Mouse (Mus musculus) heart, postnatal 0 days (tissue): ENCODE results near the gene Fgfr2. TPM values are rescaled to one million over a fixed set of nuclear protein-coding genes. Genes with fewer than 3 reads are reported as not detected.
A peak's percentile ranks its signal among the peaks of the same experiment; 100 is the strongest.

Source experiments
- ATAC-seq: fragments of 200-750 bp; cut with Nextera tagmentation; 2 replicates; pipeline ENCODE4 v1.8.0; 2017; ENCODE audit warnings: low read depth, moderate number of reproducible peaks, moderate library complexity; ENCODE audit not compliant: insufficient read depth
- DNase-seq: peaks from one replicate; pipeline ENCODE4 v3.0.0-alpha.2; 2016; ENCODE audit warnings: low spot score
- H3K27ac ChIP-seq: fragments of 300-500 bp; sonication (generic); 2 replicates; pipeline ENCODE4 v1.5.1; 2014; ENCODE audit warnings: low read depth, mild to moderate bottlenecking
- H3K27me3 ChIP-seq: fragments of 300-500 bp; sonication (generic); 2 replicates; pipeline ENCODE4 v1.6.1; 2014; ENCODE audit warnings: low read length, mixed read lengths; ENCODE audit not compliant: control insufficient read depth, insufficient read depth
- H3K36me3 ChIP-seq: fragments of 300-500 bp; sonication (generic); replicated peaks from 2 replicates; pipeline ENCODE4 v1.6.1; 2014; ENCODE audit warnings: low read length, mixed read lengths; ENCODE audit not compliant: control insufficient read depth, insufficient read depth
- H3K4me1 ChIP-seq: fragments of 300-500 bp; sonication (generic); 2 replicates; pipeline ENCODE4 v1.6.1; 2014; ENCODE audit warnings: antibody characterized with exemption; ENCODE audit not compliant: control insufficient read depth, insufficient read depth
- H3K4me2 ChIP-seq: fragments of 300-500 bp; sonication (generic); 2 replicates; pipeline ENCODE4 v1.6.1; 2014; ENCODE audit warnings: low read depth, mild to moderate bottlenecking, low read length, moderate library complexity
- H3K4me3 ChIP-seq: fragments of 300-500 bp; sonication (generic); 2 replicates; pipeline ENCODE4 v1.5.1; 2014; ENCODE audit warnings: low read depth, low read length
- H3K9ac ChIP-seq: fragments of 300-500 bp; sonication (generic); replicated peaks from 2 replicates; pipeline ENCODE4 v1.6.1; 2014; ENCODE audit warnings: low read depth, low read length, mixed read lengths
- H3K9me3 ChIP-seq: fragments of 300-500 bp; sonication (generic); replicated peaks from 2 replicates; pipeline ENCODE4 v1.6.1; 2016; ENCODE audit warnings: low read length; ENCODE audit not compliant: control insufficient read depth
- CTCF ChIP-seq: IDR thresholded peaks from 2 replicates; pipeline ENCODE4 v1.5.1; 2016; ENCODE audit warnings: antibody characterized with exemption, control low read depth, low read depth
- EP300 ChIP-seq: IDR thresholded peaks from 2 replicates; pipeline ENCODE4 v1.6.1; 2016; ENCODE audit warnings: antibody characterized with exemption, low read depth
- WGBS: fragments of 180-500 bp; shearing (Covaris S2); extraction: QIAGEN DNeasy Blood & Tissue Kit; methylation state at CpG from one replicate; pipeline ENCODE4 v1.1.7; 2014; 5-methylcytosine and 5-hydroxymethylcytosine counted together
- polyA plus RNA-seq: library from polyadenylated mRNA; unstranded; fragments of >200 nt; fragmentation: Nextera tagmentation; extraction: Ambion mirVana; gene quantifications from 2 replicates; pipeline ENCODE4 v1.2.1, GENCODE M21; 2015
- total RNA-seq: library from RNA; depleted of rRNA; stranded (reverse); fragments of >200 nt; gene quantifications from 2 replicates; pipeline ENCODE4 v1.2.3, GENCODE M21; 2014; ENCODE audit warnings: low replicate concordance

Gene Fgfr2
- total and polyA plus RNA-seq, 2 experiments from 2014 or later = 3.8 to 11.5 TPM

DNA sequence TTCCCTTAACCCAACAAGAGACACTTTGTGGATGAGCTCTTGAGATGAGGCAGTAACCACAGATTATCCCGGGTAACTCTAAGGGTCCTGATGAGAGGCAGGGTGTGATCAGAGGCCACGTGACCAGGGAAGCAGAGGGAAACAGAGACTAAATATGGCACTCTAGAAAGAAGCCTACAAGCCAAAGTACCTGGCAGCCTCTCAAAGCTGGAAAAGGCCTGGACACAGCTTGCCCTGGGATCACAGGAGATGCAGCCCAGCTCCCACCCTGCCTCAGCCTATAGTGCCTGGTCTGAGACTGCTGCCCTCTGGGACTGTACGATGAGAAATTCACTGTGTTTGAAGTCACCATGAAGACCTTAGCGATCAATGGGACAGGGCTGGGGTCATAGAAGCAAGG lies 889.4 kb downstream of the Fgfr2 start:
- Histone ChIP-seq H3K4me3 (no peak overlapping the region), H3K27me3 (no peaks in the 10 kb centered on the region), H3K27ac (no peak overlapping the region), H3K9me3 (no peaks in the 10 kb centered on the region), H3K4me2 (no peak overlapping the region), H3K4me1 (0 out of 2 replicates have a peak, but pooled peaks cover 6% of the 10 kb centered on the region), H3K9ac (no peak overlapping the region), H3K36me3 (no peaks in the 10 kb centered on the region)
- WGBS = 62% methylated on average over 4 of the region's 4 CpGs
- TF ChIP-seq EP300 (no peak), CTCF (no peak)
- ATAC-seq (no peak), DNase-seq (no peak)

DNA sequence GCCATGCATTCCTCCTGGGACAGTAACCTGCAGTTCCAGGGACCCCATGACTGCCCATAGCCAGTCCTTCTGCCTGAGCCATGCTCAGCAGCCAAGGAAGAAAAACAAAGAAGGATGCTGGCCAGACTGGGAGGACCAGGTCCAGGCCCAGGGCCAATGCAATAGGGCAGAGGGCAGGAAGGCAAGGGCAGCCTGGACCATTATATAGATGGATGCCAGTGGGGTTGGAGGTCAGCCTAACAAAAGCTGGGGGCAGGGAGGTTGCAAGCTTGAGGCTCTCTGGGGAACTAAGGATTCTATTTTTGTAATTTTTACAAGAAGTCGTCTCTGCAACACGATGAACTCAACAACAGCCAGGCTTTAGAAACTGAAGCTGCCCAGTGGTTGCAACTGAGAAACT lies 890.2 kb downstream of the Fgfr2 start:
- Histone ChIP-seq H3K27ac (no peak overlapping the region), H3K27me3 (no peaks in the 10 kb centered on the region), H3K4me2 (no peak overlapping the region), H3K4me1 (0 out of 2 replicates have a peak, but pooled peaks cover 4% of the 10 kb centered on the region), H3K9me3 (no peaks in the 10 kb centered on the region), H3K4me3 (no peak overlapping the region), H3K9ac (no peak overlapping the region), H3K36me3 (no peaks in the 10 kb centered on the region)
- ATAC-seq = no peak
- DNase-seq = no peak
- WGBS = 34% methylated on average over 2 of the region's 2 CpGs
- TF ChIP-seq EP300 = no peak
- no peak for TF ChIP-seq CTCF

DNA sequence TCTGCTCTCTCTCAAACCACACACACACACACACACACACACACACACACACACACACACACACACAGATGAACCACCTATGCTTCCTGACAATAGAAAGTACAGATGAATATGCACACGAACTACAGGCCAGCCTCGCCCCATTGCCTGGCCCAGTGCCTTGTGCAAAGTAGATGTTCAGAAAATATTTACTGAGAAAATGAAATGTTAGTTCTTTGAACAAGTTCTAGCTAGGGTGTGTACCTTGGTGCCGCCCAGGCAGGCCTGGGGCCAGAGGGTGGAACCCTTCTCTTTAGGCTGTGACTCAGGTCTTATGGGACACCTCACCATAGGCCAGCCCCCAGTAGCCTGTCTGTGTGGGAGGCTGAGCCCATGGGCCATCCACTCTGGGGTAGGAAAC lies 891.7 kb downstream of the Fgfr2 start:
- DNase-seq (no peak), ATAC-seq (no peak)
- 87% methylated on average over 3 of the region's 3 CpGs for WGBS

DNA sequence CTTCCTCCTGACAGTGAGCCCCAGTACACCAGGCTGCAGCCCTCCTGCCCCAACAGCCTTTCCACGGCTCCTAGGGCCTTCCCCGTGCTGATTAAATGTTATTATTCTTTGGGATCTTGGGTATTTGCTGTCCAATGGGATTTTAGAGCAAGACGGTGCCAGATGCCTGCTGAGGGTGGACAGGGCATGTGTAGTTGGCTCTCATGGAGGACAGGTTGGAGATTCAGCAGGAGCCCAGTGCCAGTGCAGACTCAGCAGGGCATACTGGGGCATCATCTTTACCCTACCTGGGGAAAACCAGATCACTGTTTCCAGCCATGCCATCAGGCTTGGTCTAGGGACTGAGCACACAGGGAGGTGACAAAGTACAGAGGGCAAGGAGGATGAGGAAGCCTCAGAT lies 892.2 kb downstream of the Fgfr2 start:
- TF ChIP-seq CTCF (no peak), EP300 (no peak)
- Histone ChIP-seq H3K27ac (no peak overlapping the region), H3K9ac (no peak overlapping the region), H3K4me3 (no peak overlapping the region), H3K4me2 (no peak overlapping the region), H3K9me3 (no peaks in the 10 kb centered on the region), H3K36me3 (no peaks in the 10 kb centered on the region), H3K4me1 (no peaks in the 10 kb centered on the region), H3K27me3 (no peaks in the 10 kb centered on the region)
- DNase-seq (no peak), ATAC-seq (no peak)
- 79% methylated on average over 3 of the region's 3 CpGs for WGBS

More for the DNA sequence above, 891.7 kb downstream of the Fgfr2 start:
- H3K9ac ChIP-seq = no peak overlapping the region
- no peak overlapping the region for H3K4me3 ChIP-seq
- H3K36me3 ChIP-seq = no peaks in the 10 kb centered on the region
- no peak overlapping the region for H3K27ac ChIP-seq
- H3K4me2 ChIP-seq = no peak overlapping the region
- H3K27me3 ChIP-seq = no peaks in the 10 kb centered on the region
- H3K4me1 ChIP-seq = no peaks in the 10 kb centered on the region
- TF ChIP-seq CTCF (no peak), EP300 (no peak)
- no peaks in the 10 kb centered on the region for H3K9me3 ChIP-seq

DNA sequence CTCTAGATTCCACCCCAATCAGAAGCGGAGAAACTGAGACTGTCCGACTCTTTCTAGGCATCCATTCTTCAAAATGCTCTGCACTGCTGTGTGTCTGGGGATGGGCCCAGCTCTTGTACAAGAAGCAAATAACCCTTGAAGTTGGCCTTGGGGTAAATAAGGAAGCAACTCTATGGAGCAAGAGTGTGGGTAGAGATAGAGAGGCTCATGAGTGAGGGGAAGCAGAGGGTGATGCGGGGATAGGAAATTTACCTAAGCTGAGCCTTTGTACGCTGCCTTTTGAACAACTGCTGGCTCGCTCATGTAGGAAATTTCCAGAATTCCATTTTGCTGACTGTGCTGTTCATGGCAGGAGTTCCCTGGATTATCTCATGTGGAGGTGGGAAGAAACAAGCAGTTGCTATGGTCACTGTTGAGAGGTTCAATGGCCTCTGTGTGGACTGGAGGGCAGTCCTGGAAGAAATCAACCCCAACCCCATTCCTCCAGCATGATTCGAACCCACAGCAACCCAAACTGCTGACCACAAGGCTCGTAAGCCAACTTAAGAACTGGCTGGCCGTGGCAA lies 896.0 kb downstream of the Fgfr2 start:
- peak; percentile 40; the same call in 1 of the 2 replicates for ATAC-seq
- TF ChIP-seq CTCF = no peak
- TF ChIP-seq EP300 = no peak

DNA sequence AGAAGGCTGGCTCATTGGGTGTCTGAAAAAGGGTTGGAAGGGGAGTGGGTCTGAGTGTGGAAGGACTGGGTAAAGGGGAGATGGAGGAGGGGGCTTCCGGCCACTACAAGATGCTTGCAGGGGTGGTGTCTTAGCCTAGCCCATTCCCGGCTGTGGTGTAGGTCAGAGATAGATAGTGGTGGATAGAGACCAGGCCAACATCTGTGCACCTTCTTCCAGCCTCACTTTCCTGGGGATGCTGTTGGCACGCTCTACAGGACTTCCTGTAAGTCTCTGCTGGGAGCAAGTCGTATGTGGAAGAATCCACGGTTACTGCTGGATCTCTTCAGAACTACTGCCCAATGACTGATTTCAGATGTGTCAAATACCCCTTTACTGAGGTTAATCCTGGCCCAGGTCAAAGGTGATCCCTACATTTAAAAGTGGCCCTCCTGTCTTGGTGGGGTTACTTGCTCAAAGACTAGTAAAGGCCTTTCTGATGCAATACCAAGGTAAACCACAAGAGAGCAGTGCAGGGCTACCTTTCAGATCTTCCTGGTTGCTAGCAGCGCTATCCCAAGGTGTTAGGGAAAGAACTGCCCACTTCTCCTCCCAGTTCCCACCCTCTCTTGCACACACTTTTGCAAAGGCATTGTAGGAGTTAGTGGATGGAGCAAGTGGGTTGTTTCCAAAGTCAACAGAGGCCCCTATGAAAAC lies 896.6 kb downstream of the Fgfr2 start:
- Histone ChIP-seq H3K9ac (no peak overlapping the region), H3K27ac (no peak overlapping the region), H3K27me3 (no peaks in the 10 kb centered on the region), H3K4me2 (no peak overlapping the region), H3K4me1 (no peaks in the 10 kb centered on the region), H3K4me3 (no peak overlapping the region), H3K9me3 (no peaks in the 10 kb centered on the region), H3K36me3 (no peaks in the 10 kb centered on the region)
- peak; percentile 75 for DNase-seq
- TF ChIP-seq CTCF (peak; percentile 93), EP300 (no peak)
- ATAC-seq = peak; percentile 71
- WGBS = 46% methylated on average over 6 of the region's 6 CpGs

More for the DNA sequence above, 896.0 kb downstream of the Fgfr2 start:
- no peak overlapping the region for H3K4me3 ChIP-seq
- no peaks in the 10 kb centered on the region for H3K4me1 ChIP-seq
- no peaks in the 10 kb centered on the region for H3K27me3 ChIP-seq
- no peak for DNase-seq
- H3K4me2 ChIP-seq = no peak overlapping the region
- H3K36me3 ChIP-seq = no peaks in the 10 kb centered on the region
- H3K27ac ChIP-seq = no peak overlapping the region
- no peaks in the 10 kb centered on the region for H3K9me3 ChIP-seq
- no peak overlapping the region for H3K9ac ChIP-seq
- WGBS = 61% methylated on average over 8 of the region's 8 CpGs
